Mouse (Mus musculus): ENCODE data around the gene Gm16253.

GRCm38 (mm10) chr3:96573611-96574511 is 2.9 kb upstream of the Gm16253 start:
- TF ChIP-seq CTCF (IDR thresholded peaks at IDR 0.05; ENCODE audit: low read depth, low read length) (no peak), POLR2A (IDR thresholded peaks at IDR 0.05; ENCODE audit: borderline replicate concordance, low read depth, low read length) (no peak)

Data from bone marrow macrophage, adult 2 months (primary cell).